Comparison of ENCODE assay signal across 9 mouse cellular contexts in genomic region chr13:42244240-42245086, GRCm38 (mm10). TPM values are rescaled to one million over a fixed set of nuclear protein-coding genes. Genes with fewer than 3 reads are reported as not detected.
DNase-seq lines count a peak whose midpoint lies in the region; ATAC-seq lines count a peak whose summit lies in the region.
"Had no signal": no experiment of that assay in that cellular context is flagged by ENCODE, and none has a peak within 500 bp of the region (broad histone marks: within the 10 kb centered on the region; RNA-seq: fewer than 3 reads in every experiment).

No protein-coding gene starts in this region.

- peak; percentile 87 for DNase-seq in forebrain, embryonic 14.5 days (ENCODE audit: low spot score)
- peak; percentile 37 for DNase-seq in ES-CJ7 (ENCODE audit: low read depth, low spot score)
- peak; percentile 36 for DNase-seq in embryo, embryonic 11.5 days (ENCODE audit: low read depth, low spot score)
- DNase-seq in layer of hippocampus, postnatal 25 days (ENCODE audit: extremely low spot score in 1 of 2, low spot score in 1 of 2): peak; percentile 10 to 16
- DNase-seq in thymus, postnatal 25 days: peak; percentile 8

- no peak overlapping the region for H3K27ac ChIP-seq in forebrain, embryonic 14.5 days (ENCODE audit: low read depth, low read length)
- no peak overlapping the region for H3K27ac ChIP-seq in forebrain, embryonic 12.5 days
- H3K27ac ChIP-seq in hindbrain, embryonic 15.5 days (replicated peaks): no peak overlapping the region
- no peak overlapping the region for H3K27ac ChIP-seq in midbrain, embryonic 16.5 days (ENCODE audit: low read length)
- H3K27ac ChIP-seq: limb, embryonic 15.5 days had no signal

- ATAC-seq in forebrain, embryonic 14.5 days: peak; percentile 58; the same call in 1 of the 2 replicates
- ATAC-seq in forebrain, embryonic 12.5 days (ENCODE audit: low FRiP score): no peak
- ATAC-seq in hindbrain, embryonic 15.5 days (ENCODE audit: low FRiP score, low read depth): peak; percentile 69; the same call in 1 of the 2 replicates
- ATAC-seq in midbrain, embryonic 16.5 days: peak; percentile 76

- no peaks in the 10 kb centered on the region for H3K27me3 ChIP-seq in forebrain, embryonic 14.5 days (replicated peaks; ENCODE audit: control insufficient read depth, insufficient read depth, low read length)
- no peaks in the 10 kb centered on the region for H3K27me3 ChIP-seq in forebrain, embryonic 12.5 days
- no peaks in the 10 kb centered on the region for H3K27me3 ChIP-seq in hindbrain, embryonic 15.5 days
- no peaks in the 10 kb centered on the region for H3K27me3 ChIP-seq in midbrain, embryonic 16.5 days (ENCODE audit: control insufficient read depth, insufficient read depth, low read depth, low read length)
- H3K27me3 ChIP-seq: limb, embryonic 15.5 days had no signal

- no peak overlapping the region for H3K9ac ChIP-seq in forebrain, embryonic 14.5 days (ENCODE audit: low read length)
- H3K9ac ChIP-seq in forebrain, embryonic 12.5 days: no peak overlapping the region
- H3K9ac ChIP-seq in hindbrain, embryonic 15.5 days: no peak overlapping the region
- 0 out of 2 replicates have a peak overlapping the region, but pooled peaks have one; percentile 31 for H3K9ac ChIP-seq in midbrain, embryonic 16.5 days (ENCODE audit: low read depth, low read length)
- H3K9ac ChIP-seq: limb, embryonic 15.5 days had no signal

- no peak overlapping the region for H3K4me2 ChIP-seq in forebrain, embryonic 14.5 days (ENCODE audit: low read length)
- H3K4me2 ChIP-seq in forebrain, embryonic 12.5 days: no peak overlapping the region
- no peak overlapping the region; the same call in 1 of the 2 replicates for H3K4me2 ChIP-seq in hindbrain, embryonic 15.5 days
- H3K4me2 ChIP-seq in midbrain, embryonic 16.5 days (ENCODE audit: low read length): no peak overlapping the region
- H3K4me2 ChIP-seq: limb, embryonic 15.5 days had no signal

- 63% methylated on average over 7 of the region's 7 CpGs for WGBS in forebrain, embryonic 14.5 days
- WGBS in forebrain, embryonic 12.5 days: 59% methylated on average over 7 of the region's 7 CpGs
- WGBS in hindbrain, embryonic 15.5 days: 52% methylated on average over 7 of the region's 7 CpGs
- 38% methylated on average over 7 of the region's 7 CpGs for WGBS in midbrain, embryonic 16.5 days

- no peaks in the 10 kb centered on the region for H3K36me3 ChIP-seq in forebrain, embryonic 14.5 days (ENCODE audit: control insufficient read depth, insufficient read depth, low read length)
- H3K36me3 ChIP-seq in forebrain, embryonic 12.5 days (replicated peaks): no peaks in the 10 kb centered on the region
- no peaks in the 10 kb centered on the region for H3K36me3 ChIP-seq in hindbrain, embryonic 15.5 days
- H3K36me3 ChIP-seq in midbrain, embryonic 16.5 days (ENCODE audit: control insufficient read depth, insufficient read depth, low read length): no peaks in the 10 kb centered on the region
- H3K36me3 ChIP-seq: limb, embryonic 15.5 days had no signal

- no peaks in the 10 kb centered on the region for H3K9me3 ChIP-seq in forebrain, embryonic 14.5 days (replicated peaks; ENCODE audit: control insufficient read depth, low read length)
- no peaks in the 10 kb centered on the region for H3K9me3 ChIP-seq in forebrain, embryonic 12.5 days
- no peaks in the 10 kb centered on the region for H3K9me3 ChIP-seq in hindbrain, embryonic 15.5 days
- H3K9me3 ChIP-seq in midbrain, embryonic 16.5 days (replicated peaks; ENCODE audit: control insufficient read depth, low read length, poor library complexity, severe bottlenecking): no peaks in the 10 kb centered on the region
- H3K9me3 ChIP-seq: limb, embryonic 15.5 days had no signal

- H3K4me3 ChIP-seq in forebrain, embryonic 14.5 days (ENCODE audit: low read depth, low read length): no peak overlapping the region
- H3K4me3 ChIP-seq in forebrain, embryonic 12.5 days (replicated peaks): no peak overlapping the region
- H3K4me3 ChIP-seq in hindbrain, embryonic 15.5 days: no peak overlapping the region
- H3K4me3 ChIP-seq in midbrain, embryonic 16.5 days (ENCODE audit: low read depth, low read length): no peak overlapping the region
- H3K4me3 ChIP-seq: limb, embryonic 15.5 days had no signal

- no peaks in the 10 kb centered on the region for H3K4me1 ChIP-seq in forebrain, embryonic 14.5 days (ENCODE audit: control insufficient read depth, insufficient read depth, low read length)
- peaks cover 10% of the 10 kb centered on the region; the same call in 1 of the 2 replicates for H3K4me1 ChIP-seq in forebrain, embryonic 12.5 days
- peaks cover 6% of the 10 kb centered on the region for H3K4me1 ChIP-seq in hindbrain, embryonic 15.5 days (replicated peaks)
- no peaks in the 10 kb centered on the region; the same call in 1 of the 2 replicates for H3K4me1 ChIP-seq in midbrain, embryonic 16.5 days (ENCODE audit: control insufficient read depth, insufficient read depth, low read length)

RNA-seq across cellular contexts. Expression of gene Edn1, which starts 56.8 kb away (rescaled TPM):
- polyA plus RNA-seq in forebrain, embryonic 14.5 days (2014; fragmentation: Nextera tagmentation; extraction: Ambion mirVana): 0.98 and 1.1 TPM in 2 replicates
- polyA plus RNA-seq in forebrain, embryonic 12.5 days (2016; fragmentation: Nextera tagmentation; extraction: Ambion mirVana): 0.62 and 1.5 TPM in 2 replicates
- polyA plus RNA-seq in hindbrain, embryonic 15.5 days (2015; fragmentation: Nextera tagmentation; extraction: Ambion mirVana): 1.9 and 2.5 TPM in 2 replicates
- 1 to 10 TPM; 2.8 to 3.1 TPM for total RNA-seq in layer of hippocampus, postnatal 25 days (2021)
- 1.9 and 2.9 TPM in 2 replicates for polyA plus RNA-seq in midbrain, embryonic 16.5 days (2015; fragmentation: Nextera tagmentation; extraction: Ambion mirVana)

Comparison
In these comparisons a context has a peak if more than half of its experiments do, and no peak if none do; other contexts are left out.
1. DNase-seq: peak in every context shown above with its lines; median percentile 87 in forebrain, embryonic 14.5 days; 37 in ES-CJ7; 36 in embryo, embryonic 11.5 days; 13 in layer of hippocampus, postnatal 25 days; 8 in thymus, postnatal 25 days.